Mouse (Mus musculus): ENCODE measurements around the gene B3gnt4. TPM values are rescaled to one million over a fixed set of nuclear protein-coding genes. Genes with fewer than 3 reads are reported as not detected.

Gene B3gnt4
- polyA plus RNA-seq, 2 experiments: 0.34 to 1.8 TPM

- no peak overlapping the region for H3K27ac ChIP-seq (replicated peaks; ENCODE audit: low read depth, low read length)
- no peak for TF ChIP-seq POLR2A (IDR thresholded peaks at IDR 0.05; ENCODE audit: borderline replicate concordance, extremely low read depth, insufficient read depth, insufficient read length)
- DNase-seq (ENCODE audit: low spot score) (no peak), ATAC-seq (ENCODE audit: low FRiP score, low read depth) (no peak)
- H3K4me3 ChIP-seq (replicated peaks; ENCODE audit: low read length): no peak overlapping the region
- no peaks in the 10 kb centered on the region for H3K9me3 ChIP-seq (ENCODE audit: control insufficient read depth, low read length)
- H3K9ac ChIP-seq (ENCODE audit: low read depth, low read length, severe bottlenecking): no peak overlapping the region
- WGBS: 68% methylated on average over 9 of the region's 9 CpGs
- peaks cover 35% of the 10 kb centered on the region for H3K36me3 ChIP-seq (ENCODE audit: control insufficient read depth, insufficient read depth, low read length)
- no peak overlapping the region for H3K4me2 ChIP-seq (replicated peaks; ENCODE audit: low read depth, low read length, severe bottlenecking)
- no peaks in the 10 kb centered on the region for H3K27me3 ChIP-seq (ENCODE audit: control insufficient read depth, insufficient read depth, low read length)
- peaks cover 20% of the 10 kb centered on the region for H3K4me1 ChIP-seq (ENCODE audit: control insufficient read depth, insufficient read depth, low read length)
These were observed 10.4 kb downstream of the B3gnt4 start for GRCm38 (mm10) chr5:123520666-123521065.

GRCm38 (mm10) chr5:123521621-123522020 lies 11.4 kb downstream of the B3gnt4 start:
- no peak overlapping the region for H3K27ac ChIP-seq (replicated peaks; ENCODE audit: low read depth, low read length)
- H3K4me1 ChIP-seq (ENCODE audit: control insufficient read depth, insufficient read depth, low read length): peaks cover 20% of the 10 kb centered on the region
- H3K4me3 ChIP-seq (replicated peaks; ENCODE audit: low read length): no peak overlapping the region
- H3K9ac ChIP-seq (ENCODE audit: low read depth, low read length, severe bottlenecking): no peak overlapping the region
- ATAC-seq (ENCODE audit: low FRiP score, low read depth) (no peak), DNase-seq (ENCODE audit: low spot score) (no peak)
- TF ChIP-seq POLR2A (IDR thresholded peaks at IDR 0.05; ENCODE audit: borderline replicate concordance, extremely low read depth, insufficient read depth, insufficient read length): no peak
- no peaks in the 10 kb centered on the region for H3K9me3 ChIP-seq (ENCODE audit: control insufficient read depth, low read length)
- 94% methylated on average over 1 of the region's 1 CpGs for WGBS
- no peak overlapping the region for H3K4me2 ChIP-seq (replicated peaks; ENCODE audit: low read depth, low read length, severe bottlenecking)
- H3K36me3 ChIP-seq (ENCODE audit: control insufficient read depth, insufficient read depth, low read length): peaks cover 26% of the 10 kb centered on the region
- no peaks in the 10 kb centered on the region for H3K27me3 ChIP-seq (ENCODE audit: control insufficient read depth, insufficient read depth, low read length)

- Histone ChIP-seq H3K4me2 (replicated peaks; ENCODE audit: low read depth, low read length, severe bottlenecking) (0 out of 2 replicates have a peak overlapping the region, but pooled peaks have one; percentile 1), H3K4me1 (ENCODE audit: control insufficient read depth, insufficient read depth, low read length) (peaks cover 20% of the 10 kb centered on the region), H3K9me3 (ENCODE audit: control insufficient read depth, low read length) (no peaks in the 10 kb centered on the region), H3K27ac (replicated peaks; ENCODE audit: low read depth, low read length) (no peak overlapping the region), H3K36me3 (ENCODE audit: control insufficient read depth, insufficient read depth, low read length) (peaks cover 22% of the 10 kb centered on the region), H3K4me3 (replicated peaks; ENCODE audit: low read length) (no peak overlapping the region), H3K27me3 (ENCODE audit: control insufficient read depth, insufficient read depth, low read length) (no peaks in the 10 kb centered on the region), H3K9ac (ENCODE audit: low read depth, low read length, severe bottlenecking) (no peak overlapping the region)
- DNase-seq (ENCODE audit: low spot score): no peak
- 67% methylated on average over 1 of the region's 1 CpGs for WGBS
- ATAC-seq (ENCODE audit: low FRiP score, low read depth): no peak
- TF ChIP-seq POLR2A (IDR thresholded peaks at IDR 0.05; ENCODE audit: borderline replicate concordance, extremely low read depth, insufficient read depth, insufficient read length): no peak
These were observed 11.9 kb downstream of the B3gnt4 start for GRCm38 (mm10) chr5:123522166-123522565.

- Histone ChIP-seq H3K4me2 (replicated peaks; ENCODE audit: low read depth, low read length, severe bottlenecking) (peak within 1 kb of the TSS; percentile 92), H3K4me1 (ENCODE audit: control insufficient read depth, insufficient read depth, low read length) (peaks cover 20% of the 10 kb centered on the region), H3K27me3 (ENCODE audit: control insufficient read depth, insufficient read depth, low read length) (no peaks in the 10 kb centered on the region), H3K9ac (ENCODE audit: low read depth, low read length, severe bottlenecking) (peak within 1 kb of the TSS; percentile 75), H3K4me3 (replicated peaks; ENCODE audit: low read length) (peak within 1 kb of the TSS; percentile 94), H3K27ac (replicated peaks; ENCODE audit: low read depth, low read length) (peak within 1 kb of the TSS; percentile 61; the same call in 1 of the 2 replicates), H3K9me3 (ENCODE audit: control insufficient read depth, low read length) (no peaks in the 10 kb centered on the region), H3K36me3 (ENCODE audit: control insufficient read depth, insufficient read depth, low read length) (peaks cover 15% of the 10 kb centered on the region; the same call in 1 of the 2 replicates)
- peak; percentile 100 for DNase-seq (ENCODE audit: low spot score)
- peak; percentile 85; the same call in 1 of the 2 replicates for TF ChIP-seq POLR2A (IDR thresholded peaks at IDR 0.05; ENCODE audit: borderline replicate concordance, extremely low read depth, insufficient read depth, insufficient read length)
- under 1% methylated on average over 64 of the region's 82 CpGs for WGBS
- peak; percentile 99 for ATAC-seq (ENCODE audit: low FRiP score, low read depth)
These were observed 13.6 kb downstream of the B3gnt4 start, which contains the start of gene Diablo for GRCm38 (mm10) chr5:123523692-123524392. TSS of gene Diablo (minus strand) at chr5:123524176.

- H3K4me2 ChIP-seq (replicated peaks; ENCODE audit: low read depth, low read length, severe bottlenecking): peak overlapping the region; percentile 92
- H3K9ac ChIP-seq (ENCODE audit: low read depth, low read length, severe bottlenecking): no peak overlapping the region
- H3K9me3 ChIP-seq (ENCODE audit: control insufficient read depth, low read length): no peaks in the 10 kb centered on the region
- TF ChIP-seq POLR2A (IDR thresholded peaks at IDR 0.05; ENCODE audit: borderline replicate concordance, extremely low read depth, insufficient read depth, insufficient read length): no peak
- H3K27ac ChIP-seq (replicated peaks; ENCODE audit: low read depth, low read length): no peak overlapping the region
- 3% methylated on average over 16 of the region's 27 CpGs for WGBS
- ATAC-seq (ENCODE audit: low FRiP score, low read depth) (peak; percentile 96), DNase-seq (ENCODE audit: low spot score) (peak; percentile 79)
- no peaks in the 10 kb centered on the region for H3K27me3 ChIP-seq (ENCODE audit: control insufficient read depth, insufficient read depth, low read length)
- H3K4me1 ChIP-seq (ENCODE audit: control insufficient read depth, insufficient read depth, low read length): peaks cover 20% of the 10 kb centered on the region
- H3K36me3 ChIP-seq (ENCODE audit: control insufficient read depth, insufficient read depth, low read length): peaks cover 18% of the 10 kb centered on the region; the same call in 1 of the 2 replicates
- peak overlapping the region; percentile 94 for H3K4me3 ChIP-seq (replicated peaks; ENCODE audit: low read length)
These were observed 14.1 kb downstream of the B3gnt4 start for GRCm38 (mm10) chr5:123524393-123524750.
